Mouse (Mus musculus) ovary, postnatal 10 days (tissue): Measurements from ENCODE around the gene Ptgs1.

Experiments used
- DNase-seq: peaks from one replicate; pipeline ENCODE4 v3.0.0; 2022; ENCODE audit warnings: low spot score

Ptgs1 gene

DNA sequence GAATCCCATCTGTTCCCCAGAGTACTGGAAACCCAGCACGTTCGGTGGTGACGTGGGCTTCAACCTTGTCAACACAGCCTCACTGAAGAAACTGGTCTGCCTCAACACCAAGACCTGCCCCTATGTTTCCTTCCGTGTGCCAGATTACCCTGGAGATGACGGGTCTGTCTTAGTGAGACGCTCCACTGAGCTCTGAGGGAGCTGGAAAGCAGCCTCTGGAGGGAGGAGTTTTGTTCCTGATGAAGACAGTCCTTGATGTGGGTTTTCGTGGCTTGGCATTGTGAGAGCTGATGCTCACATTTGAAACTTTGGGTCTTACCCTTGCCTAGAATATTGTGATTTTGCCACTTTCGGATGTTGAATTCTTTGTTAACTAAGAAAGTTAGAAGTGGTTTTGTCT, 20.9 kb downstream of the Ptgs1 start:
- DNase-seq = no peak

DNA sequence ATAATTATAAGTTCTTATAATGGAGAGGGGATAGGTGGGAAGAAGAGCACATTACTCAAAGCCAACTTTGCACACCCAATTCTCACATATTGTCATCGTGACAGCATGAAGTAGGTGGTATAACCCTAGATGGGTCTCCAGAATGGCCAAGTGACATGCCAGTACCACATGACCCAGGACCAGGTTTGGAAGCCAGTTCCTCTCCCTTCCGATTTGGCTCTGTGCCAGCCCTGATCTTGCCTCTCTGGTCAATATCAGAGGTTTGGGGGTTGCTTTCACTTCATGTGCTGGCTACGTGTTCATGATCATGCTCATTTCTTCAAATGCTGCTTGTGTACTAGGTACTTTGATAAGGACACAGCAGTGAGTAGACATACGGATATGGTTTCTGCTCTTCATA, 22.3 kb downstream of the Ptgs1 start:
- no peak for DNase-seq

DNA sequence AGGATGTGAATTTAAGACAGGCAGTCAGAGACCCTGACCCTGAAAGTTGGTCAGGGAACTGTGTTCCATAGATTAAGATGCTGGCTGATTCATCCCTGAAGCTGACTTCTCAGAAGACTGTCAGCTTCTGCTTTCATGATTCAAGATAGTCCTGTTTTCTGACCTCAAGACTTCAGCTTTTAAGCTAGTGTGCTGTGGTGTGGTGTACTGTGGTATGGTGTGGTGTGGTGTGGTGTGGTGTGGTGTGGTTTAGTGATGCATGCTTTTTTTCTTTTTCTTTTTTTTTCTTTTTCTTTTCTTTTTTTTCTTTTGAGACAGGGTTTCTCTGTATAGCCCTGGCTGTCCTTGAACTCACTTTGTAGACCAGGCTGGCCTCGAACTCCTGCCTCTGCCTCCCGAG, 24.2 kb downstream of the Ptgs1 start:
- DNase-seq = no peak

GRCm38 (mm10) chr2:36256931-36257330, 26.7 kb downstream of the Ptgs1 start:
- DNase-seq = no peak

DNA sequence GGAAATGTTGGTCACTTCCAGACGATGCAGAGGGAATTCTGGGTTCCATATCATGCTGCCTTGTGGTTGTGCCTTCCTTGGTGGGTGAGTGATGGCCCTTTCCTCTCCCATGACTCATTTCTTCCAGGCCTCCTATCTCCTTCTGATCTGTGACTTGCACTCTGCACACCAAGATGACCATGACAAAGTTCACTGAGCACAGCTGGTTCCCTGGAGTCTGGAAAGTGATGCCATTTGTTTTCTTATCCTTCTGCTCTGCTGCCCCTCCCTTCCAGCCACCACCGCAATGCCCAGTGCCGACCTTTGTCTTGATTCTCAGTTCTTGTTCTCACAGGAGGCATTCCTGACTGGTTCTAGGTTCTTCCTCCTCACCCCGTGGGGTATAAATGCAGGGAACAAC, 29.2 kb downstream of the Ptgs1 start:
- DNase-seq = no peak

DNA sequence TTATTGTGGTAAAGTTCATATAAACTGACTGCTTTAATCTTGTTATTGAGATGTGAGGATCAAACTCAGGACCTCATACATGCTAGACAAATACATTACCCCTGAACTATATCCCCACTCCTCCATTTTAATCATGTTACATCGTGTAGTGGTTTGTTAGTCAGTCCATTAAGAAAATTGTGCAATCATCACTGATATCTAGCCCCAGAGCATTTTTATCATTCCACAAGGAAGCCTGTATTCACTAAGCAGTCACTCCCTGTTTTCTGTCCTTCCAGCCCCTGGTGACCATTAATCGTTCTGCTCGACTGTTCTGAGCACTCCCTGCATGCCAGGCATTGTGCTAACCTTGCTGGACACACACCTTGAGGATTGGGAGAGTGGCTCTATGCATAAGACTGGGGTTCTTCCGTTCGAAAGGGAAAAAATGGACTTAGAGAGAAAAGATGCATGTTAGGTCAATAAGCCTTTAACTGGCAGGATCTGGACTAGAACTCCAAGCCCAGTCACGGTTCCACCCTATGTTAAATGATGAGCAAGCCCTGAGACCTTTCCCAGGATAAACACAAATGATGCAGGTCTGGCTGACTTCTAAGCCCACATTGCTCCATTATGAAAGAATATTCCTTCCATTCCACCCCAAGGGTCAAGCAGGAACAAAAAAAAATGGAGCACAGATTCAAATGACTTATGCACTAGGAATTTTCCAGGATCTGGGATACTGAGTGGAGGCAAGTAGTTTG, 29.7 kb downstream of the Ptgs1 start:
- no peak for DNase-seq

DNA sequence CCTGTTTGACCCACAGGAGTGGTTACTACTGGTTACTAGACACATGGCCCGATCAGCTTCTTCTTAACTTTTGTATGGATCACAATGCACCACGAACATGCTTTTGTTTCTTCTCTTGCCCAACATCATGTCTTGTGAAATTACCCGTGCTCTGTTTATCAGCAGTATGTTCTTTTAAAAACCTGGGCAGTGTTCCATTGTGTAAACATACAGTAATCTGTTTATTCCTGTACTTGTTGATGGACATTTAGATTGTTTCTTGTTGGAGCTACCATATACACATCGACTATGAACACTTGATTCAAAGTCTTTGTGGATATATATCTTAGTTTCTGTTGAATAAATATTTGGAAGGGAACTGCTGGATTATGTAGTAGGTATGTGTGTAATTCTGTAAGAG, 31.8 kb downstream of the Ptgs1 start:
- no peak for DNase-seq

DNA sequence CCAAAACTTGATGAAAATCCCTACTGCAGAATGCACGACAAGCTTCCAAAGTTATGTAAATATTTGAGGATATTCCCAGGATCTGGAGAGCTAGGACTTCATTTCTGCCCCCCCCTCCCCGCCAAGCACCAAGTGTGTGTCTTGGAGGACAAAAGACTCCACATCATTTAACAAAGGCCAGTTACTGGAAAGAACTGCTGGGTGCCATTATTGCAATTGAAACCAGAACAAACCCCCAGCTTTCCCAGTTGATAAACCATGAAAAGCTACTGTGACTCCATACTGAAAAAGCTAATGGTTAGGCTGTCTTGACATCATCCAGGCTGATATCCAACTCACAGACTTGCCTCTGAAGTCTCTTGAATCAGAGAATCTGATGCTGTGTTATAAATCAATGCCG, 39.2 kb downstream of the Ptgs1 start:
- DNase-seq = no peak

DNA sequence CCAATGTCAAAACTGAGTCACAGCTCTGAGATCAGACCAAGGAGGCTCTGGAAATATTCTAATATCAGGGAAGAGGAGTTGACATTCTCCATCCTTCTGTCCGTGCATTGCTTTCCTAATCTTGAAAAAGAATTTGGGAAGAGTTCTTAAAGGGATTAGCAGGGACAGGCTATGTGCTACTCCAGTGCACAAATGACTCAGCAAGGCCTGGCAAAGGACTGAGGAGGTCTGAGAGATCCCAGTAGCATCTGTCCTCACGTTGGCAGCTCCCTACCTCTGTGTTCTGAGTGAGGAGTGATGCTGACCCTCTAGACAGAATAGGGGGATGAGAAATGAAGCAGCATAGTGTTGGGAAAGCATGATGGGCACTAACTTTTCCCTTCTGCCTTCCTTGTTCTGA, 40.0 kb downstream of the Ptgs1 start:
- DNase-seq = no peak

DNA sequence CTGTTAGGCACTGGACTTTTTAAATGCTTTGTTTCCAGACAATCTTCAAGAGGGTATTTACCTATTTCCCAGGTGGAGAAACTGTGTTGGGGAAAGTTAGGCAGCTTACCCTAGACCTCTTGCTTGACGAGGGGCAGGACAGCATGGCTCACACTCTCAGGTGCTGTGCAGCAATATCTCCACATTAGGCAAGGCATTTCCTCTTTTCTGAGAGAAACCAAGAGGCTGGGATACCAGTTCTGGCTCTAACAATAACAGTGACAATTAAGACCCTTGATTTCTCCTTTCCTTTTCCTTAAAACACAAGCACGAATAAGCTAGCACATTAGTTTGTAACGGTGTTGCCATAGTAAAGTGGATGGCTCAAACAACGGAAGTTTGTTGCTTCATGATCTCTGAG, 40.9 kb downstream of the Ptgs1 start:
- DNase-seq = no peak

GRCm38 (mm10) chr2:36272288-36272950, 42.2 kb downstream of the Ptgs1 start:
- no peak for DNase-seq

GRCm38 (mm10) chr2:36276454-36276853, 46.2 kb downstream of the Ptgs1 start:
- DNase-seq = peak; percentile 23

DNA sequence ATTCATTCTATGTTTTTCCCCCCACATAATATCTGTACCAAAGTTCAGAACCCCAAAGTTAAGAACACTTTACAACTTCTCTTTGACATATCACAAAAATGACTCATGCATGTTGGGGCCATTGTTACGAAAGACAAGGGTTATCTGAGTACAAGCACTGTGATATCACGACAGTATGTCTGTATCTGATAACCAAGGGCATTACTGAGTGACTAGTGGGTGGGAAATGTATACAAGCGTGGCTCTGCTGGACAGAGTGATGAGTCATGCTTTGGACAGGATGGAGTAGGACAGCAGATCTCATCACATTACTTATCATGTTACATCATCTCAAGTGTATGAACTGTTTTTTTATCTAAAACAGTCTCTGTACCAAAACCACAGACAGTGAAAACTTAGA, 48.5 kb downstream of the Ptgs1 start:
- no peak for DNase-seq

GRCm38 (mm10) chr2:36281138-36281537, 50.9 kb downstream of the Ptgs1 start:
- DNase-seq = no peak

DNA sequence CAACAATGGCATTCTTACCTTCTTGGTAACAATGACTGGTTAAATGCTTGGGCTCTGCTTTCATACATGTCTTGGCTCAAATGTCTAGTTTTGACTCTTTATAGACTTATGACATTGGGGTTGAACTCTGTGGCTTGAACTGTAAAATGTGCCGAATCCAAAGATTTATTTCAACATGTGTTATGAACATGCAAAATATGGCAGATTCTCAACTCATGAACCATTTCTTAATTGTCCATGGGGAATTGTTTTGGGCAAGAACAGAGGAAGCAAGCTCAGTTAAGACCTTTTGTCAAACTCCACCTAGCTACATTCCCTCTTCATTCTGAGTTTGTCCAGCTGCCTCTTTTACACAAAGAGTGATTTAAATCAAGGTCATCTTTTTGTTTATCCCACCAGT, 52.1 kb downstream of the Ptgs1 start:
- DNase-seq = no peak
